Mouse (Mus musculus) ovary, adult 18-20 months (tissue): Measurements from ENCODE around the gene 4931400O07Rik.

Experiments
- DNase-seq: peaks from one replicate; pipeline ENCODE4 v3.0.0; 2022; ENCODE audit warnings: low spot score, mixed read lengths

Gene 4931400O07Rik

GRCm38 (mm10) chrX:62467691-62468090, at the start of gene 4931400O07Rik:
Gene 4931400O07Rik, plus strand, starts transcription at chrX:62467991.
- DNase-seq: no peak
